Mouse (Mus musculus): ENCODE results near the gene Tyw1. TPM values are rescaled to one million over a fixed set of nuclear protein-coding genes. Genes with fewer than 3 reads are reported as not detected.

The Tyw1 gene
- total RNA-seq, 2 experiments from 2014 or later: 13.1 to 14.6 TPM

DNA sequence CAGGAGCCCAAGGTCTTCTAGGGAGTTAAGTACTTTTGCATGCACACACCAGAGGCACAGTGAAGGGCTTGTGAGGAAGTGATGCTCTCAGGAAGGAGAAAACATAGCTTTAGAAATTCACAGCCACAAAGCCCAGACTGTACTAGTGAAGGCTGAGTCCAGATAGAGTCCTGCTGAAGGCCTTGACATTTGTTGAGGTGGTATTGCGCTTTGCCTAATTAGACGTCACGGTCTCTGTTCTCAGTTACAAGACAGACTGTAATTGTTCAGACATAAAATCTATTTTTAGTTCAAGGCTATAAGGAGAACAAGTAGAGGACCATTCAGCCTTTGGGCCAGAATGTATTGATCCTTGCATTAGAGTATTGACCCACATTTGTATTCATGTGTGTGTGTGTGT lies 58.1 kb downstream of the Tyw1 start:
- DNase-seq (ENCODE audit: low spot score in 2 of 2): no peak

GRCm38 (mm10) chr5:130314926-130315325 lies 59.5 kb downstream of the Tyw1 start:
- DNase-seq (ENCODE audit: low spot score in 2 of 2): no peak

DNA sequence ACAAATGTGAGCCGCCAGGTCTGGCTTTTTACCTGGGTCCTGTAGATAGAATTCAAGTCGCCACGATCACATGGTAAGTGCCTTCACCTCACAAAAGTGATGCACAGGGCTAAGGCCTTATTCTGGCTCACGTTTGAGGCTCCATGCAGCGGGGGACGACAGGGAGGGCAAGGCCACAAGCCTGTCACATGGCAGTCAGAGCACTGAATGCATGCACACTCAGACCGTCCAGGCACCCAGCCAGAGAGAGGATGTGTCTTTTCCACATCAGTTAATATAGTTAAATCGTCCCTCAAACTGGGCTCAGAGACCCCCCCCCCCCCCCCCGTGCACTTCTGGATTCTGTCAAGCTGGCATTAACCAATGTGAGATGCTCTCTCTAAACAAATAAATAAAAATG lies 60.9 kb downstream of the Tyw1 start:
- DNase-seq (ENCODE audit: low spot score in 2 of 2): no peak

DNA sequence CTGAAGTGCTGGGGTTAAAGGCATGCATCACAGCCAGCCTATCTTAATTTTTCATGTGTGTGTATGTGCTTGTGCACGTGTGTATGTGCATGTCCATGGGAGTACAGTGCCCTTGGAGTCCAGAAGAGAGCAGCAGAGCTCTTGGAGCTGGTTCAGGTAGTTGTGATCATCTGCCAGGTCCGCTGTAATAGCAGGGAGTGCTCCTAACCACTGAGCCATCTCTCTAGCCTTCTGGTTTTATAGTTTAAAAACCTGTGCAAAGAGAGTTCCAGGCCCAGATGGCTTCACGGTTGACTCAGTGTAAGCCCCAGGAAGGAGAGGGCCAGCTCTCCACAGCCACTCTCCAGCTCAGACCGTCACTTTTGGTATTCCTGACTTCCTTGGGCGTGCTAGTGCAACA lies 64.4 kb downstream of the Tyw1 start:
- no peak for DNase-seq (ENCODE audit: low spot score in 2 of 2)

DNA sequence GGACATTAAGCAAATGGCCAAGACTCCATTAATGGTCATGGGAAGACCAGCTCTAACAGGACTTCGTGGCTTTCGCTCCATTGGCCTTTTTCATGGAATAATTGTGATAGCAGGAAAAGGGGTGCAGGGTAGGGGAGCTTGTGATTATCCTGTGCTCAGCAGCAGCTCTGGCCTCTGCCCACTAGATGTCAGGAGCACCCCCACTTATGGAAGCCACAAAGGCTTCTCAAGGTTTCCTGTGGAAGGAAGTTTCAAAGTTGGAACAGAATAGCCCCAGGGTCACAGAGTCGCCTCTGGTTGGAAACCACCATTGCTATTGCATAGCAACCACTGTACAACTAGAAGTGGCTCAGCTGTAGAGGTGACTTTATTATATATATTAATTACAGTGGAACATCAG lies 65.1 kb downstream of the Tyw1 start:
- no peak for DNase-seq (ENCODE audit: low spot score in 2 of 2)

GRCm38 (mm10) chr5:130325486-130325885 lies 70.1 kb downstream of the Tyw1 start:
- no peak for DNase-seq (ENCODE audit: low spot score in 2 of 2)

DNA sequence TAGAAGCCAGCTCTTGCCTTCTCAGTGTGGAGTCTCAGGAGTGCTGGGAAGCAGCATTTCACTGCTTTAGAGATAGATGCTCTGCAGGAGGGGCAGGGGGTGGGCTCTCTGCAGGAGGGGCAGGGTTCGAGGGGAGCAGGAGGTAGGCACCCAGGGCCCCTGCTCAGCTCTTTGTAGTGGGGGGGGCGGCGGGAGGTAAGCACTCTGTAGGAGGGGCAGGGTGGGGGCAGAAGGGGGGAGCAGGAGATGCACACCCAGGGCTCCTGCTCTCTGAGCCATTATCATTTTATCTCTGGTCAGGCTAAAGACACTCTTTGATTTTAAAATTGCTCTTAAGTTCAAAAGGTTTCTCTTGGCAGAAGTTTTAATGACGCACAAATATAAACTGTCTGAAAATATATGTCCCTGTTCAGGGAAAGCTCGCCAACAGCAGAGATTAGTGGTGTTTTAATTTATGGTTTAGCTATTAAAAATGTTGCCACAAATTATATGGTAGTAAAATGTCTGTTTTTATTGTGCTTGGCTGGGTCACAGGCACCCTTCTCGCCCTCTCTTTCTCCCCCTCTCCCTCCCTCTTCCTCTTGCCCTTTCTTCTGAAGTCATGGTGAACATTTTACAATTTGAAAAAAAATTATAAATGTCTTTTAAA lies 72.3 kb downstream of the Tyw1 start:
- no peak for DNase-seq (ENCODE audit: low spot score in 2 of 2)

DNA sequence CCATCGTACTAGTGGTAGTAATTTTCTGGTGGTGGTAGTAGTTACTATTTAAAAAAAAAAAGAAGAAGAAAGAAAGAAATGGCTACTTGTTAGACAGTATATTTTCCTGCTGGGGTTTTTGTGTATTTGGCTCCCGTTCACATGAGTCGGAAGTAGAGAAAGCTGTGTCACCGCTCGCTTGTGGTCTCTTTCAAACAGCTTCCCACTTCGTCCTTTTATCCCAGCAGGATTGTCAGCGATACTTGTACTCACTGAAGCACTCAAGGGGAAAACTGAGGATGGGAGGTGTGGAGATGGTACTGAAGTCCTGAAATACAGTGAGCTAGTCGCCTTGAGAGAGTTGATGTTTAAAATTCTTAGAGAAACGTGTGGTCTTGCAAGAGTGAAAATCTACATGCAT lies 72.9 kb downstream of the Tyw1 start:
- DNase-seq (ENCODE audit: low spot score in 2 of 2): no peak

GRCm38 (mm10) chr5:130329889-130330288 lies 74.5 kb downstream of the Tyw1 start:
- no peak for DNase-seq (ENCODE audit: low spot score in 2 of 2)

- DNase-seq (ENCODE audit: low spot score in 2 of 2): no peak
These were observed 75.4 kb downstream of the Tyw1 start for GRCm38 (mm10) chr5:130330801-130331200.

GRCm38 (mm10) chr5:130331206-130331605 lies 75.8 kb downstream of the Tyw1 start:
- no peak for DNase-seq (ENCODE audit: low spot score in 2 of 2)

GRCm38 (mm10) chr5:130333566-130333965 lies 78.1 kb downstream of the Tyw1 start:
- DNase-seq (ENCODE audit: low spot score in 2 of 2): no peak

DNA sequence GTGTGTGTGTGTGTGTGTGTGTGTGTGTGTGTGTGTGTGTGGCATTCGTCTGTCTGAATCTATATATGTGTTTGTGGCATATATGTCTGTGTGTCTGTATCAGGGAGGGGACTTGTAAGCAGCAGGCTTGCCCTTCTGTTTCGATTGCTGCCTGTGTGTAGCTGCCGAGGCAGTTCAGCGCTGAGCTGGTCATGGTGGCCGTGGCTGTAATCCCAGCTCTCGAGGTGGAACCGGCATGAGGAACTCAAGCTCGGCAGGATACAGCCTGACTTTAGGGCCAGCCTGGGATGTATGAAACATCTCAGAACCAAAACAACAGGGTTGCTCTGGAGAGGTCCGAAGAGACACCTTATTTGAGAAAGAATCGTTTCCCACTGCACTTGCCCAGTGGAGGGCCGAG lies 78.6 kb downstream of the Tyw1 start:
- no peak for DNase-seq (ENCODE audit: low spot score in 2 of 2)

DNA sequence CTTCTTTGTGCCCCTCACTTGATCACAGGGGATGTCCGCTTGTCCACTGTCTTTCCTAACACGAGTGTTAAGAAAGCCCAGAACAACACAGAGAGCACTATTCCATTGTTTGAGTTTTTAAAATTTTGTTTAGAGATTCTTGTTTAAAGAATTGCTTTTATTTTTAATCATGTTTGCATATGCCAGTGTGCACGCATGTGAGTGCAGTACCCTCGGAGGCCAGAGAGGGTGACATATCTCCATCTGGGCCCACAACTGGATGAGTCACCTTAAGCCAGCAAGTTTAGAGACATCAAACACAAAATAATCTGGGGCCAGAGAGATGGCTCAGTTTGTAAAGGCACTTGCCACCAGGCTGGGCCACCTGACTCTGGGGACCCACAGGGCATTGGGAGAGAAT lies 80.0 kb downstream of the Tyw1 start:
- DNase-seq (ENCODE audit: low spot score in 2 of 2): no peak

DNA sequence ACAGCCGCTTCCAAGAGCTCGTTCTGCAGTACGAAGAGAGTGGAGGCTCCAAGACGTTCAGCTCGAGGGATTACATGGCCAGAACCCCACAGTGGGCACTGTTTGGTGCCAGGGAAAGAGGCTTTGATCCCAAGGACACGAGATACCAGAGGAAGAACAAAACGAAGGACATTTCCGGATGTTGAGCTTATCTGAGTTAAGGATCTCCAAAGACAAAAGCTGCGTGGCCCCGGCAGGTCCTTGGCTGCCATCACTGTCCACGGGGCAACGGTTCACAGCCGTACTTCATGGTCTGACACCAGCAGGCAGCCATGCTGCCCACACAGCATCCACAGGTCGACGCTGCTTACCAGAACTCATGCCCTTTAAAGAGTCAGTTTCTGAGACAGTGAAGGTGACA lies 85.2 kb downstream of the Tyw1 start:
- DNase-seq (ENCODE audit: low spot score in 2 of 2): no peak

DNA sequence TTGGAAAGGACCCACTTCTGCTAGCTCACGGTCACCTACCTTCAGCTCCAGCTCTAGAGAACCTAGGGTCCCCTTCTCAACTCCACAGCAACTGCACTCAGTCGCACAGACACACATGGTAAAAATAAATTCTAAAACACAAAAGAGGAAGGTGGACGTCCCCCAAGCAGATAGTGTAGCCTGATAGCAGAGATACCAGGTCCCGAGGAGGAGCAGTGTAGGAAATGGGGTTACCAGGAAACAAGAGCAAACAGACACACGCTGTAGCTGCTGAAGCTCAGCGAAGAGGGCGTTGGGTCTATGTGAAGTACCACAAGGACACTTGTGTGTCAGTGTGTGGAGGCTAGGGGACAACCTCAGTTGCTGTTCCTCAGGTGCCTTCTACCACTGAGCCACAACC lies 89.6 kb downstream of the Tyw1 start:
- DNase-seq (ENCODE audit: low spot score in 2 of 2): no peak

DNA sequence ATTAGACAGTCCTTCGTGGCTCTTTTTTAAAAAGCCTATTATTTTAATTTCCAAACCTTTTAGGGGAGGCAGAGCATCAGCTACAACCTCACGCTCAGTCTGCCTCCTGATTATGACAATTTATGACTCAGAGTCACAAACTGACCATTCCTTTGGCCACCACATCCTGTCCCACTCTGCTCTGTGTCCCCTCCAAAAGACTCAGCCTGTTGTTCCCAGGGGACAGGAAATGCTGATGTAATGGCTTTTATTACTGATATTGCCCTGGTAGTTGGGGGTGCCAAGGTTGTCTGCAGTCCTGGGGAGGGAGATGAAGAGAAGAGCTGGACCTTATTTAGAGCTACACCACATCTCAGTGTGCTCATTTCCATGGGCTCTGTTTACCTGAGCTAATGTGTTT lies 90.5 kb downstream of the Tyw1 start:
- no peak for DNase-seq (ENCODE audit: low spot score in 2 of 2)

- no peak for DNase-seq (ENCODE audit: low spot score in 2 of 2)
These were observed 99.8 kb downstream of the Tyw1 start for GRCm38 (mm10) chr5:130355223-130355622.

DNA sequence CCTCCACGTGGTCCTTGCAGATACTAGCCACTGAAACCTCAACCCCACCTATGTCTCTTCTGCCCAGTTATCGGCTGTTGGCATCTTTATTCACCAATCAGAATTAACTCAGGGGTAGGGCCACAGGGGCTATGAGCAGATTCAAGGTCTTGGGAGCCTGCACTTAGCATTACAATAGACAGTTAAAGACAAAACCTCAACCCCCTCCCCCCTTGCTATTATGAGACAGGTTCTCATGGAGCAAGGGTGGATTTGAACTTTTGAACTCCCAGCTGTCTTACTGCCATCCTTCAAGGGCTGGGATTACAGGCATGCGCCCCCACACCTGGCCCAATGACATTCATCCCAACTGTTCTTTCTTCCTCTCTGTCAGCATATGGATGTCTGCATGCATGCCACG lies 107.7 kb downstream of the Tyw1 start:
- DNase-seq (ENCODE audit: low spot score in 2 of 2): no peak

DNA sequence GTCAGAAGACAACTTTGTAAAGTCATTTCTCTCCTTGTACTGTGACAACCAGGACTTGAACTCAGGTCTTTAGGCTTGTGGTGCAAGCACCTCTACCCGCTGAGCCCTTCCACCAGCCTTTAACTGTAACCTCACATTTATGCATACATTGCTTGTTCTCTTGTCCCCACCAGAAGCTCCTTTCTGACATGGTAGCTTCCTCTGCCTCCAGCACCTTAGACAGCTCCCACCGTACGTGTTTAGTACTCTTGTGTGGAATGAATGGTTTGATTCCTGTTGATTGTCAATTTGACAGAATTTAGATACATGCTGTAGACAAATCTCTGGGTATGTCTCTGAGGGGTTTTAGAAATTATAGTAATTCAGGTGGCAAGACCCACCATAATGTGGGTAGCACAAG lies 108.4 kb downstream of the Tyw1 start:
- DNase-seq (ENCODE audit: low spot score in 2 of 2): no peak

GRCm38 (mm10) chr5:130368236-130368635 lies 112.8 kb downstream of the Tyw1 start:
- DNase-seq (ENCODE audit: low spot score in 2 of 2): no peak

- DNase-seq (ENCODE audit: low spot score in 2 of 2): no peak
These were observed 113.8 kb downstream of the Tyw1 start, which contains the start of gene Caln1 for GRCm38 (mm10) chr5:130369237-130369636. Gene Caln1, plus strand, starts transcription at chr5:130369455.

DNA sequence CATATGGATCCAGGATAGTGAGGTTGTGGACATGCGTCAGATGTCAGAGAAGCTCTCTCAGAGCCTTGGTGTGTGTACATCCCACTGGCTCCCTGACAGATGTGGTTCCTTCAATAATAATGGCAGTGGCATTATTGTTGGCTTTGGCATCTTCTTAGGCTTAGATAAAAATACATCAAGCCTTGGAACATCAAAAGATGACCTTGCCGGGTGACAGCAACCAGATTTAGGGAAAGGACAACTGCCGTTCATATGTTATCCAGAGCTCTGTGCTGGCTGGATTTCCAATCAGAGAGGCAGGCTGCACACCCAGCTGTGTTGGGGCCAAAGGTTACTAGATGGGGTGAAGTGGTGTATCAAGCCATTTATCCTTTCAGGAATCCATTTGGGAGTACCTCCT lies 120.0 kb downstream of the Tyw1 start:
- no peak for DNase-seq (ENCODE audit: low spot score in 2 of 2)
